Mouse (Mus musculus): ENCODE measurements around the gene Pdzrn4. TPM values are rescaled to one million over a fixed set of nuclear protein-coding genes. Genes with fewer than 3 reads are reported as not detected.
A peak's percentile ranks its signal among the peaks of the same experiment; 100 is the strongest.

Pdzrn4 gene
- polyA plus RNA-seq, 1 experiment from 2014 or later, result 0.06 TPM

DNA sequence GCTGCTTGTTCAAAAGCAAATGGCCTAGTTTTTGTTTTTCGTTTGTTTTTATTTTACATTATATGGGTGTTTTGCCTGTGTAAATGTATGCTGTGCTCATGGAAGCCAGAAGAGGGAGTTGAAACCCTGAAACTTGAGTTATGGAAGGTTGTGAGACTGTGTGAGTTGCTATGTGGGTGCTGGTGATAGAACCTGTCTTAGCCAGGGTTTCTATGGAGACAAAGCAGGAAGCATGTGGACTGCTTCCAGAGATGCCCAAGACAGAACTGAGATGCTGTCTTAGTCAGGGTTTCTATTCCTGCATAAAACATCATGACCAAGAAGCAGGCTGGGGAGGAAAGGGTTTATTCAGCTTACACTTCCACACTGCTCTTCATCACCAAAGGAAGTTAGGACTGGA is 190.8 kb downstream of the Pdzrn4 start:
- no peak overlapping the region for H3K4me2 ChIP-seq
- no peak overlapping the region for H3K9ac ChIP-seq
- no peak overlapping the region for H3K27ac ChIP-seq (replicated peaks)
- 61% methylated on average over 1 of the region's 1 CpGs for WGBS (ENCODE audit: insufficient replicate concordance)
- no peaks in the 10 kb centered on the region for H3K27me3 ChIP-seq
- no peaks in the 10 kb centered on the region for H3K4me1 ChIP-seq (replicated peaks)
- H3K4me3 ChIP-seq (replicated peaks), result no peak overlapping the region
- H3K36me3 ChIP-seq (replicated peaks), result no peaks in the 10 kb centered on the region
- no peak for ATAC-seq (ENCODE audit: insufficient read depth)
- H3K9me3 ChIP-seq (replicated peaks), result no peaks in the 10 kb centered on the region

DNA sequence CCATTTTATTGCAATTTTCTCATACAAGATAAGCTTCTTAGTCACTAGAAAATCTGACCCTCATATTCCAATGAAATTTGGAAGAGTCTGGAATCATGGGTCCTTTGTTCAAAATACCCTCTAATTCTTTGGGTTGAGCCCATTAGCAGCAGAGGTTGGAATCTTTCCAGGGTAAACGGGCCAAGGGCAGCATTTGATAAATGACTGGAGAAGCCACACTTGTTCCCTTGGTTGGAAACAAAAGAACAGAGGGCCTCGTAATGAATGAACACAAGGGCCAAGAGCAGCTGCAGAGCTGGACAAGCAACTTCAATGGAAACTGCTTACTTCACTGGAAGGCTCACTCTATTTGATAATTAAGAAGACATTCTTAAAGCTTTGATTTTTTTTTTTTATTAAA is 198.0 kb downstream of the Pdzrn4 start:
- Histone ChIP-seq H3K27ac (replicated peaks) (no peak overlapping the region), H3K9ac (no peak overlapping the region), H3K9me3 (replicated peaks) (no peaks in the 10 kb centered on the region), H3K4me1 (replicated peaks) (no peaks in the 10 kb centered on the region), H3K27me3 (peaks cover 17% of the 10 kb centered on the region), H3K4me3 (replicated peaks) (no peak overlapping the region), H3K4me2 (no peak overlapping the region), H3K36me3 (replicated peaks) (no peaks in the 10 kb centered on the region)
- WGBS (ENCODE audit: insufficient replicate concordance), result 40% methylated on average over 2 of the region's 2 CpGs
- ATAC-seq (ENCODE audit: insufficient read depth), result no peak

DNA sequence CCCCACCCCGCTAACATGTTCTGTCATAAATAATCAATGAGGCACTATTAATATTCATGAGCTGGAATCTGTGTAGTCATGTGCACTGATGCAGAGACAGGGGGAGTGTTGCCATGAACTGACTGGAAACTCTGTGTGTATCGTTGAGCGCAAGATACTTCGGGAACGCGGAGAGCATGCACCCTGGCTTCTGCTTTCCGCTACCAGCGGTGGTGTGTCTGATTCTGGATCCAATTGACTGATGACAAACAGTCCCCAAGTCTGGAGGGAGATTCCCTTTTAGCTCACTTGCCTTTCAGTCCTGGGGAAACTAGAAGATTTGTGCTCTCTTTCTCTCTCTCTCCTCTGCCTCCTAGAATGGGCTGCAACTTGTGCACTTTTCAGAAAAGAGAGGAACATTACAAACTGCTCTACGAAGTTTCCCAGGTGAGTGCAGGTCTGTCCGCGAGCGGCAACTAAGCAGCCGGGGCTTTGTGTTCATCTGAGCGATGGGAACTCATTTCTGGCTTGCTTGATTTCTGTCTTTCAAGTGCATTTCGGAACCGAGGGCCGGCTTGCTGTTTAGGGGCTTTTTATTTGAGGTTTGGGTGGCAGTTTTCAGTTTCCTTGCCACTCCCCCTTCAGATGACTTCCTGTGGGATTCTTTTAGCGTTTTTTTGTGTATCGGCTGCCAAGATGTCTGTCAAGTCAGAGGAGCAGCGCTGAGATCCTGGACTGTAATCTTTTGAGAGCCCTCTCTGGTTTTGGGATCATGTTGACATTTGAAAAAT is 200.5 kb downstream of the Pdzrn4 start:
- Histone ChIP-seq H3K4me3 (replicated peaks) (no peak overlapping the region), H3K27ac (replicated peaks) (no peak overlapping the region), H3K4me2 (peak overlapping the region; percentile 27; the same call in 1 of the 2 replicates), H3K36me3 (replicated peaks) (no peaks in the 10 kb centered on the region), H3K27me3 (peaks cover 17% of the 10 kb centered on the region), H3K9ac (no peak overlapping the region), H3K4me1 (replicated peaks) (no peaks in the 10 kb centered on the region), H3K9me3 (replicated peaks) (no peaks in the 10 kb centered on the region)
- 3% methylated on average over 20 of the region's 20 CpGs for WGBS (ENCODE audit: insufficient replicate concordance)
- no peak for ATAC-seq (ENCODE audit: insufficient read depth)

- H3K27ac ChIP-seq (replicated peaks), result no peak overlapping the region
- WGBS (ENCODE audit: insufficient replicate concordance), result 5% methylated on average over 18 of the region's 18 CpGs
- H3K9ac ChIP-seq, result no peak overlapping the region
- no peaks in the 10 kb centered on the region for H3K36me3 ChIP-seq (replicated peaks)
- H3K4me3 ChIP-seq (replicated peaks), result no peak overlapping the region
- no peak overlapping the region for H3K4me2 ChIP-seq
- H3K27me3 ChIP-seq, result peaks cover 17% of the 10 kb centered on the region
- H3K4me1 ChIP-seq (replicated peaks), result no peaks in the 10 kb centered on the region
- H3K9me3 ChIP-seq (replicated peaks), result no peaks in the 10 kb centered on the region
- no peak for ATAC-seq (ENCODE audit: insufficient read depth)
Observed at GRCm38 (mm10) chr15:92598380-92599295, 202.0 kb downstream of the Pdzrn4 start.

DNA sequence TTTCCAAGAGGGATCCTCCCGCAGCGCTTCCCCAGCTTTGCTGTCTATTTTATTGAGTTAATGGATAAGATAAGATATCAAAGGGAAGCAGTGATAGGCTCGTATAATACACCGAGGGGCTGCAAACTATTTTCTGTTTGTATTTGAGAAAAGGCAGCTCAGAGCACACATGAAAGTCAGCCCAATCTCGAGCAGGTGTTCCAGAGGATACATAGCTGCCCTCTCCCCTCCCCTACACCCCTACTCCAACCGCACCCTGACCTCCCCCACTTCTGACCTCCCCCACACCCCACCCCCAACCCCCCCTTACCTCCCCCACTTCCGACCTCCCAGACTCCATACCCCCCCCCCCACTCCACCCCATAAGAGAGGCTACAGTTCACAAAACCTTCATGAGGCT is 202.7 kb downstream of the Pdzrn4 start:
- Histone ChIP-seq H3K27ac (replicated peaks) (no peak overlapping the region), H3K4me2 (no peak overlapping the region), H3K4me3 (replicated peaks) (no peak overlapping the region), H3K9ac (no peak overlapping the region), H3K4me1 (replicated peaks) (no peaks in the 10 kb centered on the region), H3K9me3 (replicated peaks) (no peaks in the 10 kb centered on the region), H3K27me3 (peaks cover 17% of the 10 kb centered on the region), H3K36me3 (replicated peaks) (no peaks in the 10 kb centered on the region)
- 13% methylated on average over 7 of the region's 7 CpGs for WGBS (ENCODE audit: insufficient replicate concordance)
- ATAC-seq (ENCODE audit: insufficient read depth), result no peak

DNA sequence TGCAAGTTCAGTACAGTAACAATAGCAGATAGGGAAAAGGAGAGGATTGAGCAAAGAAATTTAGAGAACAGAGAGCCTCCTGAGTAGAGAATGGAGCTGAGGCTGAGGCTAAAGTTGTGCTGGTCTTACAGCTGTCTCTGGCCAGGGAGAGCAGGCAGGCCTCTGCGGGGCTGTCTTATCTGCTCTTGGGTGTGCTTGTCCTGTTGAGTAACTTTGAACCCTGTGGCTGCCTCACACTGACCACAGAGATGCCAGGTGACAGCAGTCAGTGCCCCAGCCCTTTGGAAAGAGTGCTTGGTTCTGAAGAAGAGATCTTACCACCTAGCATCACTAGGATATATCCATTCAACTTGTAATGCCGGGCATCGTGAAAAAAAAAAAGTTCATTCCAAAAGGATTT is 214.2 kb downstream of the Pdzrn4 start:
- ATAC-seq (ENCODE audit: insufficient read depth), result no peak
- H3K4me1 ChIP-seq (replicated peaks), result no peaks in the 10 kb centered on the region
- H3K4me2 ChIP-seq, result no peak overlapping the region
- no peaks in the 10 kb centered on the region for H3K36me3 ChIP-seq (replicated peaks)
- H3K27ac ChIP-seq (replicated peaks), result no peak overlapping the region
- H3K27me3 ChIP-seq, result no peaks in the 10 kb centered on the region
- 66% methylated on average over 3 of the region's 3 CpGs for WGBS (ENCODE audit: insufficient replicate concordance)
- H3K9me3 ChIP-seq (replicated peaks), result no peaks in the 10 kb centered on the region
- no peak overlapping the region for H3K4me3 ChIP-seq (replicated peaks)
- no peak overlapping the region for H3K9ac ChIP-seq

DNA sequence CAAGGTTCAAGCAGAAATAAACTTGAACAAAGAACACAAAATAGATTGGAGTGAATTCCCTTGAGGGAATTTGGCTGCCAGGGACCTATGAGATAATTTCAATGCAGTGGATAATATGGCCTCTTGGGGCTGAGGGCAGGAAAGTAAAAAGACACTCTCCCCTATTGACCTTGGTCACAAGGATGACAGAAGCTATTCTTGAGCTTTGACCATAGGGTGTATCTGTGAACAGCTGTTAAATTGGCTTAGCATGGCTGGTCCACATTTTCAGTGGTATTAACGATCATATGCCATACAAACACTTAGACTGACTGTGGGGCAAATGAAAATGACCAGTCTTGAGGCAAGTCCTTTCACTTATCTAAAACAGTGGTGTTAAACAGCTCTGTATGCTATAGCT is 215.7 kb downstream of the Pdzrn4 start:
- H3K4me1 ChIP-seq (replicated peaks), result no peaks in the 10 kb centered on the region
- no peaks in the 10 kb centered on the region for H3K36me3 ChIP-seq (replicated peaks)
- 50% methylated on average over 1 of the region's 1 CpGs for WGBS (ENCODE audit: insufficient replicate concordance)
- H3K27ac ChIP-seq (replicated peaks), result no peak overlapping the region
- ATAC-seq (ENCODE audit: insufficient read depth), result no peak
- no peak overlapping the region for H3K9ac ChIP-seq
- no peak overlapping the region for H3K4me2 ChIP-seq
- H3K4me3 ChIP-seq (replicated peaks), result no peak overlapping the region
- H3K27me3 ChIP-seq, result no peaks in the 10 kb centered on the region
- H3K9me3 ChIP-seq (replicated peaks), result no peaks in the 10 kb centered on the region

DNA sequence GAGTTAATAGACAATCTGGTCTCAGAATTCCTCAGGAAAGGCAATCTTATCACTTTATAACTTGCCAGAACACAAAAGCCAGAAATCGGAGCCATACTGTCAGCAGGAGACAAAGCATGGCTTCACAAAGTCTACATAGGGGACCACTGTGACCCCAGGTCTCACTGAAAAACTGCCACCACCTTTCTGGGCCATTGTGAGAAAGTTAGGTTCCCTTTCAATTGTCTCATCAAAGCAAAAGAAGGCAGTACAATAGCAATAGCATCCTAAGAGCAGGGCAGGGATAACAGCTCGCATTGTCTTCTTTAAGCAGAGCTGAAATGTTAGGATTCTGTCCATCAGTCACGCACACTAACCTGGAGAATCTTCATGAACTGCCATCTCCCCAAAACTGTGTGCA is 216.5 kb downstream of the Pdzrn4 start:
- no peaks in the 10 kb centered on the region for H3K27me3 ChIP-seq
- H3K9me3 ChIP-seq (replicated peaks), result no peaks in the 10 kb centered on the region
- H3K9ac ChIP-seq, result no peak overlapping the region
- H3K27ac ChIP-seq (replicated peaks), result no peak overlapping the region
- H3K36me3 ChIP-seq (replicated peaks), result no peaks in the 10 kb centered on the region
- H3K4me1 ChIP-seq (replicated peaks), result no peaks in the 10 kb centered on the region
- H3K4me2 ChIP-seq, result no peak overlapping the region
- ATAC-seq (ENCODE audit: insufficient read depth), result no peak
- H3K4me3 ChIP-seq (replicated peaks), result no peak overlapping the region
- 70% methylated on average over 3 of the region's 3 CpGs for WGBS (ENCODE audit: insufficient replicate concordance)

DNA sequence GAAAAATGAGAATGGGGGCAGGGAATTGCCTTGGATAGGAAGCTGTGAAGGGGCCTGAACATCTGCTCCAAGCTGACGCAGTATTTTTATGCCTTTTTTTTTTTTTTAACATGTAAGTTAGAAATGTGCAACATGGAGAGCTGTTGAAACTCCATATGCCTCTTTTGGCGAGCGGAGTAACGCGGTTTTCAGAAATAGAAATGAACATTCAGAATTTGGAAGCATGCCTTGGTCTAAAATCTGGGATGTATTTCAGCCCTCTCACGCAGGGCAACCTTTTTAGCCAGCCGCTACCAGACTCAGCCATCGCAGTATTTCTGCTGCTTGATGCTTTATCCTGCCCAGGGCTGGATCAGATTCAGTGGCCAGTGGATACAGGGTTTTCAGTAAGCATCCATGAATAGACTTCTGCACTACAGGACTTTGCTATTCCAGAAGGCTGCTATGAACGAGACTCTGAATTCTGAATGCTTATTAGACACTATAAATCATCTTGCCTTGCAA is 225.1 kb downstream of the Pdzrn4 start:
- no peak for ATAC-seq (ENCODE audit: insufficient read depth)
- Histone ChIP-seq H3K9me3 (replicated peaks) (no peaks in the 10 kb centered on the region), H3K36me3 (replicated peaks) (no peaks in the 10 kb centered on the region), H3K4me3 (replicated peaks) (no peak overlapping the region), H3K4me2 (no peak overlapping the region), H3K9ac (no peak overlapping the region), H3K27me3 (no peaks in the 10 kb centered on the region), H3K27ac (replicated peaks) (no peak overlapping the region), H3K4me1 (replicated peaks) (no peaks in the 10 kb centered on the region)
- 78% methylated on average over 9 of the region's 9 CpGs for WGBS (ENCODE audit: insufficient replicate concordance)

- Histone ChIP-seq H3K9ac (no peak overlapping the region), H3K27me3 (no peaks in the 10 kb centered on the region), H3K4me1 (replicated peaks) (no peaks in the 10 kb centered on the region), H3K36me3 (replicated peaks) (no peaks in the 10 kb centered on the region), H3K4me3 (replicated peaks) (no peak overlapping the region), H3K27ac (replicated peaks) (no peak overlapping the region), H3K9me3 (replicated peaks) (no peaks in the 10 kb centered on the region), H3K4me2 (no peak overlapping the region)
- WGBS (ENCODE audit: insufficient replicate concordance), result 57% methylated on average over 5 of the region's 5 CpGs
- no peak for ATAC-seq (ENCODE audit: insufficient read depth)
Observed at GRCm38 (mm10) chr15:92622323-92622722, 225.6 kb downstream of the Pdzrn4 start.

DNA sequence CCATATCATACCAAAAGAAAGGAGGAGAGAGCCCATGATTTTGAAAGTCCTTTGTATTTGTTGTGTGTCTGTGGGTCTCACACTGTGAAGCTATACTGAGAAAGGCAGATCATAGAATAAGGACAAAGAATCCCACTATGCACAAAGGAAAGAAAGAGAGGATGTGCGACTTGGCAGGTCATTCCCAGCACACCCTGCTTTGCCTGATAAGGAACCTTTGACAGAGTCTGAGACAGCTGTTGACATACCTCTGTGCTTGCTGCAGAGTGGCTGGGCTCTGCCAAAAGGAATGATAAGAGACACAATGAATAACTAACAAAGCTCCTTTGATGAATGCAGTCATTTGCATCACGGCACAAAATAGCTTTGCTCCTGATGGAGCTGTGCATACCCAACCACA is 232.5 kb downstream of the Pdzrn4 start:
- H3K27ac ChIP-seq (replicated peaks), result no peak overlapping the region
- ATAC-seq (ENCODE audit: insufficient read depth), result no peak
- no peak overlapping the region for H3K9ac ChIP-seq

More for the DNA sequence above, 232.5 kb downstream of the Pdzrn4 start:
- no peaks in the 10 kb centered on the region for H3K27me3 ChIP-seq
- no peaks in the 10 kb centered on the region for H3K9me3 ChIP-seq (replicated peaks)
- 9% methylated on average over 2 of the region's 2 CpGs for WGBS (ENCODE audit: insufficient replicate concordance)
- H3K36me3 ChIP-seq (replicated peaks), result no peaks in the 10 kb centered on the region
- no peak overlapping the region for H3K4me3 ChIP-seq (replicated peaks)
- H3K4me2 ChIP-seq, result no peak overlapping the region
- no peaks in the 10 kb centered on the region for H3K4me1 ChIP-seq (replicated peaks)
